In the genomic region with DNA sequence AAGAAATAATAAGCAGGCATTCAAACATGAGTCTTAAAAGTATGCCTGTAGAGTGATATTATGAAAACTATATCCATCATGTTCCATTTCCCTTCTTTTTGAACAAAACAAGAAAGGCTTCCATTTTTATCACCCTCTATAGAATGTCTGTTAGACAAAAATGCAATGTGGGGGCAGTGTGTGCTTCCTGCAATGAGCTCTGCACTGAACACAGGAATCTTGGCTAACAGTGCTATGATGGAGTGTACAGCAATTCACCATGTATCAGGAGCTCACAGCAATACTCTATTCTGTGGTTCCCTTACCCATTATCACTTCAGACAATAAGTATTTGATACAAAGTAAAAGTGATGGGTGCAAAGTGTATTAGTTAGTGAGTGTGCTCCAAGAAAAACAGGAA, we compare ENCODE assay signal across 19 mouse cellular contexts.
"Had no signal": no experiment of that assay in that cellular context is flagged by ENCODE, and none has a peak within 500 bp of the region (broad histone marks: within the 10 kb centered on the region; RNA-seq: fewer than 3 reads in every experiment).

No protein-coding gene starts in this region.

- ATAC-seq: liver, postnatal 0 days; lung, postnatal 0 days; midbrain, embryonic 15.5 days had no signal

- H3K36me3 ChIP-seq: limb, embryonic 12.5 days; limb, embryonic 15.5 days; midbrain, embryonic 12.5 days; midbrain, embryonic 15.5 days; neural tube, embryonic 12.5 days; neural tube, embryonic 15.5 days had no signal

- H3K4me1 ChIP-seq: limb, embryonic 12.5 days; limb, embryonic 15.5 days; midbrain, embryonic 12.5 days; midbrain, embryonic 15.5 days; neural tube, embryonic 12.5 days; neural tube, embryonic 15.5 days had no signal

- H3K9me3 ChIP-seq: limb, embryonic 12.5 days; limb, embryonic 15.5 days; midbrain, embryonic 12.5 days; midbrain, embryonic 15.5 days; neural tube, embryonic 12.5 days; neural tube, embryonic 15.5 days had no signal

- H3K27me3 ChIP-seq: limb, embryonic 12.5 days; limb, embryonic 15.5 days; midbrain, embryonic 12.5 days; midbrain, embryonic 15.5 days; neural tube, embryonic 12.5 days; neural tube, embryonic 15.5 days had no signal

- H3K4me2 ChIP-seq: limb, embryonic 12.5 days; limb, embryonic 15.5 days; liver, embryonic 11.5 days; lung, embryonic 14.5 days; midbrain, embryonic 12.5 days; midbrain, embryonic 15.5 days; neural tube, embryonic 12.5 days; neural tube, embryonic 15.5 days had no signal

- H3K4me3 ChIP-seq: layer of hippocampus, adult 2 months; limb, embryonic 12.5 days; limb, embryonic 15.5 days; midbrain, embryonic 12.5 days; midbrain, embryonic 15.5 days; neural tube, embryonic 12.5 days; neural tube, embryonic 15.5 days had no signal

- H3K27ac ChIP-seq: layer of hippocampus, adult 2 months; limb, embryonic 12.5 days; limb, embryonic 15.5 days; liver, embryonic 14.5 days; macrophage; midbrain, embryonic 12.5 days; midbrain, embryonic 15.5 days; neural tube, embryonic 12.5 days; neural tube, embryonic 15.5 days had no signal

- H3K9ac ChIP-seq: limb, embryonic 12.5 days; limb, embryonic 15.5 days; liver, embryonic 14.5 days; liver, postnatal 0 days; lung, embryonic 14.5 days; midbrain, embryonic 12.5 days; midbrain, embryonic 15.5 days; neural tube, embryonic 12.5 days; neural tube, embryonic 15.5 days had no signal

- DNase-seq: kidney, adult 9 months; kidney, postnatal 14 days; left cerebral cortex, postnatal 4 days; liver, postnatal 0 days; lung, embryonic 14.5 days; thymus, adult 2 months; thymus, postnatal 14 days; thymus, postnatal 4 days had no signal
